Mouse (Mus musculus) heart, adult 2 months (tissue): ENCODE results near the gene Macrod1. TPM values are rescaled to one million over a fixed set of nuclear protein-coding genes. Genes with fewer than 3 reads are reported as not detected.

Source experiments
- DNase-seq, 2 experiments: peaks; one replicate each; pipeline ENCODE4 v3.0.0; 2021
- H3K27ac ChIP-seq: fragments of 200-600 bp; 2 replicates; pipeline ENCODE4 v1.8.1; 2022
- H3K27me3 ChIP-seq: fragments of 200-500 bp; 2 replicates; pipeline ENCODE4 v1.6.1; 2012; ENCODE audit warnings: mild to moderate bottlenecking, low read length, inconsistent platforms, mixed read lengths; ENCODE audit not compliant: control insufficient read depth, insufficient read depth
- H3K36me3 ChIP-seq: fragments of 200-500 bp; 2 replicates; pipeline ENCODE4 v1.6.1; 2012; ENCODE audit warnings: low read length, inconsistent platforms; ENCODE audit not compliant: control insufficient read depth, insufficient read depth
- H3K4me1 ChIP-seq: fragments of 200-500 bp; 2 replicates; pipeline ENCODE4 v1.6.1; 2011; ENCODE audit warnings: low read length; ENCODE audit not compliant: control insufficient read depth, insufficient read depth
- H3K4me3 ChIP-seq: fragments of 200-600 bp; 2 replicates; pipeline ENCODE4 v1.8.1; 2022
- H3K79me2 ChIP-seq: fragments of 200-500 bp; replicated peaks from 2 replicates; pipeline ENCODE4 v1.6.1; 2012; ENCODE audit warnings: mild to moderate bottlenecking, inconsistent platforms, low read length, moderate library complexity, mixed read lengths; ENCODE audit not compliant: control insufficient read depth, insufficient read depth
- H3K9ac ChIP-seq: fragments of 200-500 bp; 2 replicates; pipeline ENCODE4 v1.6.1; 2012; ENCODE audit warnings: low read depth, mild to moderate bottlenecking, control low read depth, inconsistent platforms, low read length, mixed read lengths
- CTCF ChIP-seq: fragments of 200-600 bp; IDR thresholded peaks from 2 replicates; pipeline ENCODE4 v1.8.1; 2022; ENCODE audit warnings: antibody characterized with exemption, mild to moderate bottlenecking, moderate library complexity
- EP300 ChIP-seq: fragments of 200-500 bp; IDR thresholded peaks from 2 replicates; pipeline ENCODE4 v1.6.1; 2011; ENCODE audit warnings: low read depth, low read length, control low read depth; ENCODE audit not compliant: insufficient read depth
- POLR2A ChIP-seq: fragments of 200-500 bp; IDR thresholded peaks from 2 replicates; pipeline ENCODE4 v1.6.1; 2011; ENCODE audit warnings: mild to moderate bottlenecking, low read depth, low read length, control low read depth; ENCODE audit not compliant: insufficient read depth
- WGBS: fragments of 180-500 bp; shearing (Covaris S2); methylation state at CpG from one replicate; pipeline ENCODE4 v1.1.7; 2018; 5-methylcytosine and 5-hydroxymethylcytosine counted together
- intact Hi-C: fragments of 180-260 bp; cut with DNase I; formaldehyde crosslinking; loops from one replicate; pipeline ENCODE4 v1.15.1; 2025
- polyA plus RNA-seq: library from polyadenylated mRNA; depleted of rRNA; stranded (reverse); fragments of >200 nt; gene quantifications from 2 replicates; pipeline ENCODE4 v1.2.3, GENCODE M21; 2012
- total RNA-seq, 2 experiments: library from RNA; stranded (reverse); gene quantifications; 2 replicates each; pipeline ENCODE4 v1.2.3; 2021

Gene Macrod1
- total and polyA plus RNA-seq, 3 experiments = 262 to 309 (median 278) TPM

DNA sequence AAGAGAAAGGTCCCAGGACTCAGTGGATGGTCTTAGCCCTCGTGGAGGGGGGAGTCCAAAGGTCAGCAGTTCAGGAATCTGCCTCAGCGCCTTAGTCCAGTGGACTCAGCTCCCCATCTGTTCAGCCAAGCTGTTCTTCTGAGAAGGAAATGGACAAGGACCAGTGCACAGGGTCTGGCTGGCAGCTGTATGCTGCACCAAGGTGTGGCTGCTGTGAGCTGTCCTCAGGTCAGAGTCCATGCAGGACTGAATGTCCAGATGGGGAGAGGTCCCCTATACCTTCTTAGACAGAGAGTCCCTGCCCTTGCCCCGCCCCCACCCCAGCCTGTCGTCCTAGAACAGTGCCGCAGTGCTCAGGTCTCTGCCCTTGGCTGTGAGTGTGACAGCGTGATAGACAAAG is 135.0 kb downstream of the Macrod1 start:
- Histone ChIP-seq H3K4me1 (no peaks in the 10 kb centered on the region; the same call in 1 of the 2 replicates), H3K79me2 (no peaks in the 10 kb centered on the region), H3K27me3 (no peaks in the 10 kb centered on the region), H3K36me3 (no peaks in the 10 kb centered on the region), H3K4me3 (no peak overlapping the region), H3K27ac (no peak overlapping the region), H3K9ac (no peak overlapping the region)
- no peak for TF ChIP-seq POLR2A
- no peak for TF ChIP-seq EP300
- no peak for TF ChIP-seq CTCF
- intact Hi-C loops = no loop called here
- WGBS = 51% methylated on average over 6 of the region's 6 CpGs
- DNase-seq = no peak

DNA sequence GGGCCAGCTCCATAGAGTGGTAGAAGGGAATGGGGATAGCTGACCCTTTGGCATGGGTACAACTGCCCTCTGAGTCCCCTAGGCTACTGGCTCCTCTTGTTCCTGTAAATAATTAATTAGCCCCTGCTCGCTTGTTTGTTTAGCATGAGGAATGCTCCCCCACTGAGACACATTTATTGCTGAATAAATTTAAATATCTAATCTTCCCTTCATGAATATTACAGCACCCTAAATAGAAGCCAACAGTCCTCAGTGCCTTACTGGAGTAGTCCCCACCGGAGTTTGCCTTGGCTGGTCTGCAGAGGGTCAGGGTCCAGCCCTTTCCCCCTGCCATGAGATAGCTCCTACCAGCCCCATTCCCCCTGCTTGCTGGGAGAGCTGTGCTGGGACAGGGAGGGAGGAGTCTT is 136.0 kb downstream of the Macrod1 start:
- no peaks in the 10 kb centered on the region for H3K79me2 ChIP-seq
- WGBS = 73% methylated on average over 2 of the region's 2 CpGs

GRCm38 (mm10) chr19:7195900-7196728 is 139.5 kb downstream of the Macrod1 start:
- TF ChIP-seq CTCF (no peak; the same call in 1 of the 2 replicates), POLR2A (no peak)
- WGBS = 23% methylated on average over 33 of the region's 33 CpGs
- Histone ChIP-seq H3K4me3 (no peak overlapping the region), H3K9ac (no peak overlapping the region), H3K4me1 (no peaks in the 10 kb centered on the region; the same call in 1 of the 2 replicates), H3K36me3 (no peaks in the 10 kb centered on the region), H3K27ac (no peak overlapping the region), H3K79me2 (no peaks in the 10 kb centered on the region), H3K27me3 (no peaks in the 10 kb centered on the region)
- DNase-seq = peak; percentile 65 to 79
- intact Hi-C loops = loop anchor here (1.0 kb wide), 2 partner anchors 128 to 132 kb away; no protein-coding TSS in a partner anchor

More for the DNA sequence above, 136.0 kb downstream of the Macrod1 start:
- no peaks in the 10 kb centered on the region for H3K27me3 ChIP-seq
- H3K4me1 ChIP-seq = no peaks in the 10 kb centered on the region; the same call in 1 of the 2 replicates
- H3K4me3 ChIP-seq = no peak overlapping the region
- H3K36me3 ChIP-seq = no peaks in the 10 kb centered on the region
- no peak overlapping the region for H3K9ac ChIP-seq
- H3K27ac ChIP-seq = no peak overlapping the region
- no peak for DNase-seq
- TF ChIP-seq EP300 = no peak
- no peak for TF ChIP-seq POLR2A
- TF ChIP-seq CTCF = no peak
- intact Hi-C loops = no loop called here

DNA sequence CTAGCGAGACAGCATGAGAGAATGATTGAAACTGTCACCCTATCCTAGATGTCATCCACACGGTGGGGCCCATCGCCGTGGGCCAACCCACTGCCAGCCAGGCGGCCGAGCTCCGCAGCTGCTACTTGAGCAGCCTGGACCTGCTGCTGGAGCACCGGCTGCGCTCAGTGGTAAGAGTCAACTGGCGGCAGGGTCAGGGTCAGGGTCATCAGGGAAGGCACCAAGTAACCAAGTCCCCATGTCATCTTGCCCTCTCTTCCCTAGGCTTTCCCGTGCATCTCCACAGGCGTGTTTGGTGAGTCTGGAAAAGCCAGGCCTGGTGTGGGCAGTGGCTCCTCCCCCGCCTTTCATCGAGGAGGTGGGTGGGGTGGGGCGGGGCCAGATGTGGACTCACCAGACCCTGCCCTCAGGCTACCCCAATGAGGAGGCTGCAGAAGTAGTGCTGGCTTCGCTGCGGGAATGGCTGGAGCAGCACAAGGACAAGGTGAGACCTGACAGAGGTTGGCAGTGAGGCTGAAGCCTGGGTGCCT is 140.2 kb downstream of the Macrod1 start:
- Histone ChIP-seq H3K27me3 (no peaks in the 10 kb centered on the region), H3K4me3 (no peak overlapping the region), H3K27ac (no peak overlapping the region), H3K79me2 (no peaks in the 10 kb centered on the region), H3K4me1 (no peaks in the 10 kb centered on the region; the same call in 1 of the 2 replicates), H3K9ac (no peak overlapping the region), H3K36me3 (no peaks in the 10 kb centered on the region)
- DNase-seq = no peak
- intact Hi-C loops = loop anchor here (1.0 kb wide), 2 partner anchors 129 to 133 kb away; no protein-coding TSS in a partner anchor
- TF ChIP-seq CTCF (no peak), POLR2A (no peak), EP300 (0 out of 2 replicates have a peak, but pooled peaks have one; percentile 14)
- WGBS = 36% methylated on average over 17 of the region's 17 CpGs

DNA sequence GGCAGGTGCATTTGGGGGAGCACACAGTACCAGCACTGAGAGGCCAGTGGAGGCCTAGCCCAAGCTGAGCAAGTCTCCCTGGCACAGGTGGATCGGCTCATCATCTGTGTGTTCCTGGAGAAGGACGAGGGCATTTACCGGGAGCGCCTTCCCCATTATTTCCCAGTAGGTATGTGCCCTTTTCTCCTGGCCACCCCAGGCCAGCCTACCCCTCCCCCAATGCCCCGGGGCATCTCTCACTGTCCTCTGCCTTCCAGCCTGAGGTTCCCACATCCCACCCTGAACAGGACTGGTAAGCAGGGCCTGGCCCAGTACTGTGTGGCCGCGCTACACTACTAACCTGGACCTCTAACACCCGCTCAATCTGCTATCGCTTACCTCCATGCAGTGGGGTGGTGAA is 140.8 kb downstream of the Macrod1 start:
- peaks cover 2% of the 10 kb centered on the region for H3K4me1 ChIP-seq
- WGBS = 88% methylated on average over 9 of the region's 9 CpGs
- H3K27me3 ChIP-seq = no peaks in the 10 kb centered on the region
- intact Hi-C loops = no loop called here
- no peak overlapping the region for H3K4me3 ChIP-seq
- TF ChIP-seq EP300 (no peak), POLR2A (no peak), CTCF (no peak)
- no peak for DNase-seq
- no peaks in the 10 kb centered on the region for H3K79me2 ChIP-seq
- H3K9ac ChIP-seq = no peak overlapping the region
- no peaks in the 10 kb centered on the region for H3K36me3 ChIP-seq
- no peak overlapping the region for H3K27ac ChIP-seq

DNA sequence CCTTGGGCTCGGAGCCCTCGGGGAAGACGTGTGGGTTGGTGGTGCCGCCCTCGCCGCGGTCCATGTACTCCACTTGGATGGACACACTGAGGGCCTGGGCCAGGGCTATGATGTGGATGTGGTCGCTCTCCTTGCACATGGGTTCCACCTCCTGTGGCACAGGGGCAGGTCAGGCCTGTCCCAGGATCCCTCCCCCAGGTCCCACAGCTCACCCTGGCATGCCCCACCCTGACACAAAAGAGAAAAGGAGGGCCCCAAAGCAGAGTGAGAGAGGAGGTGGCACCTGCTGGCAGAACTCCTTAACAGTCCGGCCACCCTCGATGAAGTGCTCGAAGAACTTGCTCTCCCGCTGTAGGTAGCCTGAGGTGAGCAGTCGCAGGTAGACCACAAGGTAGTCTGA is 142.5 kb downstream of the Macrod1 start:
- no peaks in the 10 kb centered on the region for H3K27me3 ChIP-seq
- 95% methylated on average over 13 of the region's 13 CpGs for WGBS
- H3K9ac ChIP-seq = no peak overlapping the region
- H3K79me2 ChIP-seq = no peaks in the 10 kb centered on the region
- no peak overlapping the region for H3K27ac ChIP-seq
- intact Hi-C loops = no loop called here
- no peak overlapping the region for H3K4me3 ChIP-seq
- no peak for DNase-seq
- TF ChIP-seq CTCF (no peak), EP300 (no peak), POLR2A (no peak)
- peaks cover 2% of the 10 kb centered on the region for H3K4me1 ChIP-seq
- no peaks in the 10 kb centered on the region for H3K36me3 ChIP-seq
